Mouse (Mus musculus): Measurements from ENCODE around the gene Ubr1. TPM values are rescaled to one million over a fixed set of nuclear protein-coding genes. Genes with fewer than 3 reads are reported as not detected.

The Ubr1 gene
- polyA plus RNA-seq, 2 experiments = 5.1 to 9.3 TPM

DNA sequence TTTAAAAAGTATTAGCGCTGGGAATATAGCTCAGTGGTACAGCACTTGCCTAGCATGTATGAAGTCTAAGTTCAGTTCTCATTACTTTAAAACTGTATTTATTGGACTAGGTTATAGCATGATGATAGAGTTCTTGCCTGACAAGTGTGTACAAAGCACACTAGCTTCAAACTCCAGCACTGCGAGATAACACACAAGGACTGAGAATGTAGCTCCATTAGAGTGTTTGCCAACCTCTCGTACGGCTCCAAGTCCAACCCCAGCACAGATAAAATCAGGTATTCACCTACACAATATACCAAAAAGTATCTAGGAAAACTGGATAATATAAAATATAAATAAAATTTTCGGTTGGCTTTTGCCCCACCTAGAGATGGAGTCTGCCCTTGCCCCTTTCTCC, 10.7 kb downstream of the Ubr1 start:
- 79% methylated on average over 5 of the region's 5 CpGs for WGBS (ENCODE audit: insufficient replicate concordance)
- no peak for TF ChIP-seq CTCF (IDR thresholded peaks at IDR 0.05; ENCODE audit: low read depth)
- TF ChIP-seq EP300 (IDR thresholded peaks at IDR 0.05; ENCODE audit: low read depth) = no peak
- Histone ChIP-seq H3K36me3 (replicated peaks; ENCODE audit: control insufficient read depth, insufficient read depth, low read depth) (peaks cover 13% of the 10 kb centered on the region), H3K4me3 (ENCODE audit: insufficient read depth in 1 of 2, low read depth in 2 of 2, low read length in 2 of 2) (no peak overlapping the region), H3K9ac (replicated peaks) (no peak overlapping the region), H3K4me2 (ENCODE audit: low read depth) (no peak overlapping the region), H3K27me3 (ENCODE audit: control insufficient read depth, insufficient read depth, low read length) (no peaks in the 10 kb centered on the region), H3K27ac (no peak overlapping the region), H3K4me1 (replicated peaks; ENCODE audit: control insufficient read depth in 2 of 2, insufficient read depth in 2 of 2, low read length in 1 of 2) (no peaks in the 10 kb centered on the region), H3K9me3 (ENCODE audit: control insufficient read depth, low read length) (no peaks in the 10 kb centered on the region)
- no peak for ATAC-seq (ENCODE audit: insufficient read depth)
- no peak for DNase-seq (ENCODE audit: low read depth in 3 of 3, low spot score in 3 of 3)

DNA sequence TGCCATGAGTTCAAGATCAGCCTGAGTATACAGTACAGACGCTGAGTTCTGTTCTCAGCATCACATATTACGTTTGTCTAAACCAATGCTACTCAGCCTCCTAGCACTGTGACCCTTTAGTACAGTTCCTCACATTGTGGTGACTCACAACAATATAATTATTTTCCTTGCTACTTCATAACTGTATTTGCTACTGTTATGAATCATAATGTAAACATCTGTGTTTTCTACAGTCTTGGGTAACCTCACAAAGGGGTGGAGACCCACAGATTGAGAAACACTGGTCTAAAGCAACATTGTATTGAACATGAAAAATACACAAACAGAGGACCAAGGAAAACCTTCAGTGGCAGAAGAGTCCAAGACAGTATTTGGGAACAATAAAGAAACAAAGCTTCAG, 11.2 kb downstream of the Ubr1 start:
- H3K4me3 ChIP-seq (ENCODE audit: insufficient read depth in 1 of 2, low read depth in 2 of 2, low read length in 2 of 2) = no peak overlapping the region
- no peaks in the 10 kb centered on the region for H3K4me1 ChIP-seq (replicated peaks; ENCODE audit: control insufficient read depth in 2 of 2, insufficient read depth in 2 of 2, low read length in 1 of 2)
- WGBS (ENCODE audit: insufficient replicate concordance) = 82% methylated on average over 2 of the region's 2 CpGs

DNA sequence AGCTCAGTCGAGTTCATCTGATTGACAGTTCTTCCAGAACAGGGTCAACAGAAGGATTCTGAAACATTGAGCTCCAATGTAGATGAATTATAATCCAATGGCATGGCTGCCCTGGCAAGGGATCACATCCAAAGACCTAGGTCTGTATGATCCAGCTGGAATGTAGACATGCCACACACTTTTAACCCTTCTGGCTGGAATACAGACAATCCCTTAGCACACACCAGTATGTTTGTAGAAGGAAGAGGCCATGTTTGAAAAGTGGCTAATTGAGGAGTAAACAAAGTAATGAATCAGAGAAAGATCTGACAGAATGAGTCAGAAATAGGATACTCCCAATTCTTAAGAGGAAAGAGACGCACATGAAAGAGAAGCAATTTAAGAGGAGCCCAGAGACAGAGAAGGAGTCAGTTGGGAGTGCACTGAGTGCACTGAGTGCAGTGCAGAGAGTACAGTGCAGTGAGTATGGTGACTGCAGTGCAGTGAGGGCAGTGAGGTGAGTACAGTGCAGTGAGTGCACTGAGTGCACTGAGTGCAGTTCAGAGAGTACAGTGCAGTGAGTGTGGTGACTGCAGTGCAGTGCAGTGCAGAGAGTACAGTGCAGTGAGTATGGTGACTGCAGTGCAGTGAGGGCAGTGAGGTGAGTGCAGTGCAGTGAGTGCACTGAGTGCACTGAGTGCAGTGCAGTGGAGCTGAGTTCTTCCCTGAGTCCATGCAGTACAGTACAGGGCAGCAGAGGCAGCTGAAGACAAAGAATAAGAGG, 18.2 kb downstream of the Ubr1 start:
- Histone ChIP-seq H3K4me1 (replicated peaks; ENCODE audit: control insufficient read depth in 2 of 2, insufficient read depth in 2 of 2, low read length in 1 of 2) (no peaks in the 10 kb centered on the region), H3K36me3 (replicated peaks; ENCODE audit: control insufficient read depth, insufficient read depth, low read depth) (peaks cover 22% of the 10 kb centered on the region), H3K27me3 (ENCODE audit: control insufficient read depth, insufficient read depth, low read length) (no peaks in the 10 kb centered on the region), H3K9ac (replicated peaks) (no peak overlapping the region), H3K4me3 (ENCODE audit: insufficient read depth in 1 of 2, low read depth in 2 of 2, low read length in 2 of 2) (no peak overlapping the region), H3K4me2 (ENCODE audit: low read depth) (no peak overlapping the region), H3K27ac (no peak overlapping the region), H3K9me3 (ENCODE audit: control insufficient read depth, low read length) (no peaks in the 10 kb centered on the region)
- no peak for TF ChIP-seq CTCF (IDR thresholded peaks at IDR 0.05; ENCODE audit: low read depth)
- TF ChIP-seq EP300 (IDR thresholded peaks at IDR 0.05; ENCODE audit: low read depth) = no peak
- ATAC-seq (ENCODE audit: insufficient read depth) (peak; percentile 50; the same call in 1 of the 2 replicates), DNase-seq (ENCODE audit: low read depth in 3 of 3, low spot score in 3 of 3) (no peak)
- 71% methylated on average over 2 of the region's 2 CpGs for WGBS (ENCODE audit: insufficient replicate concordance)

More for the DNA sequence above, 11.2 kb downstream of the Ubr1 start:
- ATAC-seq (ENCODE audit: insufficient read depth) (no peak), DNase-seq (ENCODE audit: low read depth in 3 of 3, low spot score in 3 of 3) (no peak)
- Histone ChIP-seq H3K9me3 (ENCODE audit: control insufficient read depth, low read length) (no peaks in the 10 kb centered on the region), H3K36me3 (replicated peaks; ENCODE audit: control insufficient read depth, insufficient read depth, low read depth) (peaks cover 15% of the 10 kb centered on the region), H3K27me3 (ENCODE audit: control insufficient read depth, insufficient read depth, low read length) (no peaks in the 10 kb centered on the region), H3K4me2 (ENCODE audit: low read depth) (no peak overlapping the region), H3K27ac (no peak overlapping the region), H3K9ac (replicated peaks) (no peak overlapping the region)
- TF ChIP-seq CTCF (IDR thresholded peaks at IDR 0.05; ENCODE audit: low read depth) = no peak
- no peak for TF ChIP-seq EP300 (IDR thresholded peaks at IDR 0.05; ENCODE audit: low read depth)

DNA sequence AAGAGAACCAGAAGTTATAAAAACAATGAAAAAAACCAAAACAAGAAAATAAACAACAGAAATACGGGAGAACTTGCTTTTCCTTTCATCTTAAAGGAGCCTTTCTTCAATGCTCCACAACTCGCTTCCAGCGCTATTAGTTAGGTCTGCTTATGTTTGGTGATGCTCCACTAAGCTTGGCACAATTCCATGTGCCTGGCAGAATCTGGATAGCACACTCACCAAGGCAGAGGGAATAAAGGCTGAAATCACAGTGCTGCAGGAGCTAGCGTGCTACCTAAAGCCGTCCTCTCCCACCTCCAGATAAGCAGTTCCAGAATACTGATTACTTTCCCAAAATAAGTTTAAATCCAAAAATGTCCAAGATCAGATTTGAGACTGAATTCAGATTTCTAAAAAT, 19.3 kb downstream of the Ubr1 start:
- Histone ChIP-seq H3K9me3 (ENCODE audit: control insufficient read depth, low read length) (no peaks in the 10 kb centered on the region), H3K27me3 (ENCODE audit: control insufficient read depth, insufficient read depth, low read length) (no peaks in the 10 kb centered on the region), H3K4me2 (ENCODE audit: low read depth) (no peak overlapping the region), H3K4me3 (ENCODE audit: insufficient read depth in 1 of 2, low read depth in 2 of 2, low read length in 2 of 2) (no peak overlapping the region), H3K36me3 (replicated peaks; ENCODE audit: control insufficient read depth, insufficient read depth, low read depth) (peaks cover 33% of the 10 kb centered on the region), H3K9ac (replicated peaks) (no peak overlapping the region), H3K4me1 (replicated peaks; ENCODE audit: control insufficient read depth in 2 of 2, insufficient read depth in 2 of 2, low read length in 1 of 2) (no peaks in the 10 kb centered on the region), H3K27ac (no peak overlapping the region)
- TF ChIP-seq EP300 (IDR thresholded peaks at IDR 0.05; ENCODE audit: low read depth) (no peak), CTCF (IDR thresholded peaks at IDR 0.05; ENCODE audit: low read depth) (no peak)
- WGBS (ENCODE audit: insufficient replicate concordance) = 79% methylated on average over 5 of the region's 5 CpGs
- ATAC-seq (ENCODE audit: insufficient read depth) = no peak
- no peak for DNase-seq (ENCODE audit: low read depth in 3 of 3, low spot score in 3 of 3)

DNA sequence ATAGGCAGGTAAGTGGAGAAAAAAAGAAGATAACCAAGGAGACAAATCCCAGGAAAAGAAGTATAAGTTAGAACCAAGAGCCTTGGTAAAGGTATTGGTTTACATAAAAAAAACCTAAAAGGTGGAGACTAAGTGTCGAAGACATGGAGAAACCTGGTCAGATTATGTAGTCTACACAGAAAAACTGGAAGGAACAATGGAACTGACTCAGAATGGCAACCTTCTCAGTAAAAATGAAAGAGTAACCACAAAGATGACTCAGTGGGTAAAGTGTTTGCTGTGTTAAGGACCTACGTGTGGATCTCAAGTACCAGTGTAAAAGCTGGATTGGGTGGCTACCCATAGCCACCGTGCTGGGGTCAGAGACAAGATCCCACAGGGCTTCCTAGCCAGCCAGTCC, 37.5 kb downstream of the Ubr1 start:
- H3K27me3 ChIP-seq (ENCODE audit: control insufficient read depth, insufficient read depth, low read length) = no peaks in the 10 kb centered on the region
- H3K4me1 ChIP-seq (replicated peaks; ENCODE audit: control insufficient read depth in 2 of 2, insufficient read depth in 2 of 2, low read length in 1 of 2) = no peaks in the 10 kb centered on the region
- no peak for DNase-seq (ENCODE audit: low read depth in 3 of 3, low spot score in 3 of 3)
- no peak overlapping the region for H3K27ac ChIP-seq
- H3K4me2 ChIP-seq (ENCODE audit: low read depth) = no peak overlapping the region
- no peak overlapping the region for H3K4me3 ChIP-seq (ENCODE audit: insufficient read depth in 1 of 2, low read depth in 2 of 2, low read length in 2 of 2)
- no peaks in the 10 kb centered on the region for H3K9me3 ChIP-seq (ENCODE audit: control insufficient read depth, low read length)
- no peak overlapping the region for H3K9ac ChIP-seq (replicated peaks)
- WGBS (ENCODE audit: insufficient replicate concordance) = 79% methylated on average over 3 of the region's 3 CpGs
- peaks cover 27% of the 10 kb centered on the region for H3K36me3 ChIP-seq (replicated peaks; ENCODE audit: control insufficient read depth, insufficient read depth, low read depth)
- no peak for ATAC-seq (ENCODE audit: insufficient read depth)
- TF ChIP-seq CTCF (IDR thresholded peaks at IDR 0.05; ENCODE audit: low read depth) = no peak
- TF ChIP-seq EP300 (IDR thresholded peaks at IDR 0.05; ENCODE audit: low read depth) = no peak

Data from liver, embryonic 14.5 days (tissue).